Mouse (Mus musculus): Measurements from ENCODE around the gene Nelfcd.

Gene Nelfcd

DNA sequence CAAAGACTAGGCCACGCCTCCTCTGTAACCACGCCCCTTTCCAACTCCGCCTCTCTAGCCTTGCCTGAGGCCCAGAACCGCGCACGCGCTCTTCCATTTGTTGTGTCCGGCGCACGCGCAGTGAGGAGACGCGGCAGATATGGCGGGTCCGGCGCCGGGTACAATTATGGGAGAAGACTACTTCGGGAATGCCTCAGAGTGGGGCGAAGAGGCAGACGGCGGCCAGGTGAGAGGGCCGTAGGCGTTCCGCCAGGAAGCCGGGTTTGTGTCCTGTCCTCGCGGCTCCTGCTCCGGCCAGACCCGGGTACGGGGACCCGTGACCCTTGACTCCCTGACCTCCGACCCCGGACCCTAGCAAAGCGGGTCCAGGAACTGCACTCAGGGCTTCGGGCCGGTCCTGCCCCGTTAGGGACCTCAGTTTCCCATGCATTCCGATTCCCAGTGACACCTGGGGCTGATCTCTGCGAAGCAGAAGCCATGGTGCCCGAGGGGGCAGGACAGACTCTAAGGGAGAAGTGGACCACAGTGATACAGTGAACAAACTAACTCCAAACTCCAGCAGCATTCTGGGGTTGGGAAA lies at the start of gene Nelfcd:
Gene Nelfcd (plus strand): TSS at position 74 of the 580 bp plus-strand sequence.
- peak; percentile 86 for DNase-seq (ENCODE audit: low spot score)

DNA sequence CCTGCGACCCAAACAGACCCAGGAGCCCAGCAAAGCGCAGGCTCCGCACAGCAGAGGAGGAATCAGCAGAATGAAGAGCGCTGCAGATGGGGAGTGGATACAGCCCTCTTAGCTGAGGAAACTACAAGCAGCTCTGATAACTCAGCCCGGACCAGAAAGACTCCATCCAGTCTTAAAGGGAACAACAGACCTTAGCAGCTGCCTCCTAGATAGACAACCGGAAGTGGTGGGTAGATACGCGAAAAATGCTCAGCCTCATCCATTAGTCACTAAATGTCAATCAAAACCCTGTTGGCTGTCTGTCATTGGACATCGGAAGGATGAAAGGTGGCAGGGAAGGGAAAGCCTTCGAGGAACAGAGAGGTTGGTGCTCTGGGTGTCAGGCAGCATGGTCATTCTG lies 49.0 kb upstream of the Nelfcd start:
- DNase-seq (ENCODE audit: low spot score), result no peak

DNA sequence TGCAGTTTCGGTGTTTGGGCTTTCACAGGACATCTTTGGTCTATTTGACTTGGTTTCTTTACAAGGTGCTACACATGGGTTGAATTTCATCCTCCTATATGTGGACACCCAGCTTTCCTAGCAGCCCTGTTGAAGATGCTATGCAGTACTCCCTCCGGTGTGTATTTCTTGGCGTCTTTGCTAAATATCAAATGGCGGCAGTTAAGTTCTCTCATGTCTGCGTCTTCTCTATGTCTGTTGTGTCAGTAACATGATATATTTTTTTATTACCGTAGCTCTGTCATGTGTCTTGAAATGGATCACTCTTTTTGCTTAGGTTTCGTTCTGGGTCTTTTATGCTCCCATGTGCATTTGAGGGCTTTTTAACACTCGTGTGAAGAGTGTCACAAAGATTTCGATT lies 34.6 kb upstream of the Nelfcd start:
- no peak for DNase-seq (ENCODE audit: low spot score)

DNA sequence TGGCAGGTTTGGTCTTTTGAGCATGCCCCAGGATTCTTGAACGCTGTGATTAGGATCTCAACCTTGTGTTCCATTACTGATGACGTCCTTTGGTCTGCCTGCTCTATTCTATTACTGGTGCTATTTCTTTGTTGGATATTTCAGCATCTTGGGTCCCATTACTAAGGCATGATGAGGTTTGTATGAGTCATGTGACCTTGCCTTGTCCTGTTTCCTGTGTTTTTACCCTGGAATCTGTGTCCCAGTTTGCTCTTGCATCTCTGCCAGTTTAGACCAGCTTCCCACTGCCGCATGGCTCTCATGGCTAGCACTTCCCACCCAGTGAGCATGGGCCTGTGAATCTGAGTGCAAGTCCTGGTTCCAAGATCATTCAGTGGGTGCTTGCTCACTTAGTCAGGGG lies 23.7 kb upstream of the Nelfcd start:
- no peak for DNase-seq (ENCODE audit: low spot score)

DNA sequence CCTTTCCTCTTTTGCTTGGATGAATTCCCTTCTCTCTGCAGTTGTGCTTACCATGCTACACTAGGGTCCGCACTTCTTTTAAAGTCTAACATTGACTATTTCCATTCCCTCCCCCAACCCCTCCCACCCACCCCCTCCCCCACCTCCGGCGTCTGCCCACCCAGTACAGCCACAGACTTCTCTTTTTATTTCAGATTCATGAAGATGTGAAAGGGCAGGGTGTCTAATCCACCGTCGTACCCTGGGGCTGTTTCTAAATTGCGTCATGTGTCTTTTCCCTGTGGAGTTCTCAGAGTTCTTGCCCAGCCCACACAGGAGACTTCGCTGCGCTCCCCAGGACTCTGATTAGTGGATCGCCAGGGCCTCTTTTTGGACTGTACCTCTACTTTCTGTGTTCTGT lies 23.1 kb upstream of the Nelfcd start:
- DNase-seq (ENCODE audit: low spot score), result no peak

DNA sequence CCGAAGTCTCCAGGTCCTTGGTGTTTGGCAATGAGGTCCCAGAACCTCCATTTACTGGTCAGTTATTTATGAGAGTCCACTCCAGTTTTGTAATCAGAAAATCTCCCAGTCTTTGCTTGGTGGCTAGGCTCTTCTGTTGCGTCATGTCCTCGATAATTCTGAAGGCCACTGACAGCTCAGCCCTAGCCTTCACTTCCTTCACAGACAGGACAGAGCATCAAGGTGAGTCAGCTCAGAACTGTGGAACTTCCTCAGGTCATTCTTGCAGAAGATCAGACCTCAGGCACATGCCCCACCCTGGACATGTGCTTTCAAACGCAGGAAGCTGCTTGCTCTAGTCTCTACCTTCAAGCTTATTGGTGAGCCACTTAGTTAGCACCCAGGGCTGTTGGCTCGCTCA lies 22.2 kb upstream of the Nelfcd start:
- DNase-seq (ENCODE audit: low spot score), result no peak

DNA sequence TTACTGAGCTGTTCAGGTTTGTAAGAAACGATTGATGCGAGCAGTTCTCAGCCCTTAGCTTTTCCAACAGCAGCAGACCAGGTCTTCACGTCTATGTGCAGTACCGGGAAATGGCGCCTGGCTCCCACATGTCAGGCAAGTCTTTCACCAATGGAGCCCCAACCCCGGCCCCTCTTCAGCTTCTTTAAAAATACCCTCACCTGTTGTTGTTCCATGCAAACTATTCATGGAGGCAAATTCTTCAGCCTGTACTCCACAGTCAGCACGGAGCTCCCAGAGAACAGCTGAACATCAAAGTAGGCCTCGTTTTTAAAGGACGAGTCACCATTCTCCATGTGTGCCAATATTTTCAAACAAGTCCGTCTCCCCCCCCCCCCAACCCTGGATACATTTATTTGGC lies 19.0 kb upstream of the Nelfcd start:
- DNase-seq (ENCODE audit: low spot score), result no peak

DNA sequence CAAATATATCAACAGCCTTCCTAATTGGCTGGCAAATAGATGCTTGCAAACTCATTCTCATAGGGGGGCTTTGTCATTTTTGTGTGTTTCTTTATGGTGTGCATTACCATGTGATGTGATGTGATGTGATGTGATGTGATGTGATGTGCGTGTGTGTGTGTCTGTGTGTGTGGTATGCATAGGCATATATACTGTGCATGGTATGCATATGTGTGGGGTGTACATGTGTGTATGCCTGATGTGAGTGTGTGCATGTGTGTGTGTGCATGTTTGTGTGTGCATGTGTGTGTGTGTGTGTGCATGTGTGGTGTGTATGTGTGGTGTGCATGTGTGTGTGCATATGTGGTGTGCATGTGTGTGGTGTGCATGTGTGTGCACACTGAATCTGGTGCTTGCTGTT lies 18.5 kb upstream of the Nelfcd start:
- DNase-seq (ENCODE audit: low spot score), result no peak

DNA sequence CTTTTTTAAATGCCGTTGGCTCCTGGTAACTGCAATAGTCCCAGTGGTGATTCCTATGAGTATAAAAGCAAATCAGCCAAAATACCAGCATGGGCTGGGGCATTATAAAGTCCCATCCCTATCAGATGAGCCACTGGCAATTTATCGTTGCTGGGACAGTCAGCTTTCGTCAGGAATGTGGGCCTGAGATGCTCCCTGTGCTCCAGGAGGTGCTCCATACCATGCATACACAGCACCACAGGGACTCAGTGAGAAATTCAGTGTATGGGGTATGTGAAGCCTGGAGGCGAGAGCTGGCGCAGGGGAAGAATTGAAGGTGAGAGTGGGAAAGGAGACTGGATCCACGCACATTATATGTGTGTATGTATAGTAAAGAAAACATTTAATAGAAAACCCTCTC lies 17.7 kb upstream of the Nelfcd start:
- no peak for DNase-seq (ENCODE audit: low spot score)

DNA sequence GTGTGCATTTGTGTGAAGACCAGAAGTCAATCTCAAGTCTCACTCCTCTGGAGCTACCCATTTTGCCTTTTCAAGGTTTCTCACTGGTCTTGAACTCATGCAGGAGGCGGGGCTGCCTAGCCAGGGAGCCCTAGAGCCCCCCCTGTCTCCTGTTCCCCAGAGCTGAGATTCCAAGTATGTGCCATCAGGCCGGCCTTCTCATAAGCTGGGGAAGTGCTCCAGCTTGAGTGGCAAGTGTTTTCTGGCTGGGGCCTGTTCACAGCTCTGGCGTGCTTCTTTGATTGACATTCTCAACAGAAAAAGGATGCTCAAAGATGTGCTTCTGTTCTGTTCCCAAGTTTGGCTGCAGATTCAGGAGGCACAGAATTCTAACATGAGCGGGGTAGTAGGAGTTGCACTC lies 15.2 kb upstream of the Nelfcd start:
- DNase-seq (ENCODE audit: low spot score), result no peak

DNA sequence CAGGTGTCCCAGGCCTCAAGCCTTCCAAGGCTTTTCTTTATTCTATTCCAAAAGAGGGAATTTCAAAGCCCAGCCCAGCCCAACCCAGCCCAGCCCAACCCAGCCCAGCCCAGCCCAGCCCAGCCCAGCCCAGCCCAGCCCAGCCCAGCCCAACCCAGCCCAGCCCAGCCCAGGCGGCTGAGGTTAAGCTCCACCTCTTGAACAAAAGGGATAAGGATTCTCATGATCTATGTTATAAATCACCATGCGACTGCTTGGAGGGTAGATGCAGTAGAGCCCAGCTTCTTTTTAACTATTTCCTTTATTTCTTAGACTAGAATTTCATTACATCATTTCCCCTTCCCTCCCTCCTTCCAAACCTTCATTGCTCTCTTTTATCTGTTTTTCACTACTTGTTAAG lies 5.4 kb upstream of the Nelfcd start:
- DNase-seq (ENCODE audit: low spot score), result no peak

DNA sequence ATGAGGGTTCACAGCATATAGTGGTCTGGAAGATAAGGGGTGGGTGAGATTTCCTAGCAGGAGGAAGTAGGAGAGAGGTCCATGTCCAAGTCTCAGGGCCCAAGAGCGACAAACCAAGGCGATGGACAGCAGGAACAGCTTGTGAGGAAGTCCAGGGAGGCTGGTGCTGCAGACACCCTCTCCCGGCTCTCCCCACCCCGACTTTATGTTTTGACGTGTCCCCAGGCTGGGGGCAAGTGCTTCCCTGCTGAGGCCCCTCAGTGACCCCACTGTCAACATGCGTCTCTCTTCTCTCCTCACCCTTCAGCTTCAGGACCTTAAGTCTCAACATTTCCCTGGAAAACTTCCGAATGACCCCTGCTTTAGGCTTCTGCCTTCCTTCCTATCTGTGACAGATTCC lies 2.5 kb upstream of the Nelfcd start:
- DNase-seq (ENCODE audit: low spot score), result no peak

DNA sequence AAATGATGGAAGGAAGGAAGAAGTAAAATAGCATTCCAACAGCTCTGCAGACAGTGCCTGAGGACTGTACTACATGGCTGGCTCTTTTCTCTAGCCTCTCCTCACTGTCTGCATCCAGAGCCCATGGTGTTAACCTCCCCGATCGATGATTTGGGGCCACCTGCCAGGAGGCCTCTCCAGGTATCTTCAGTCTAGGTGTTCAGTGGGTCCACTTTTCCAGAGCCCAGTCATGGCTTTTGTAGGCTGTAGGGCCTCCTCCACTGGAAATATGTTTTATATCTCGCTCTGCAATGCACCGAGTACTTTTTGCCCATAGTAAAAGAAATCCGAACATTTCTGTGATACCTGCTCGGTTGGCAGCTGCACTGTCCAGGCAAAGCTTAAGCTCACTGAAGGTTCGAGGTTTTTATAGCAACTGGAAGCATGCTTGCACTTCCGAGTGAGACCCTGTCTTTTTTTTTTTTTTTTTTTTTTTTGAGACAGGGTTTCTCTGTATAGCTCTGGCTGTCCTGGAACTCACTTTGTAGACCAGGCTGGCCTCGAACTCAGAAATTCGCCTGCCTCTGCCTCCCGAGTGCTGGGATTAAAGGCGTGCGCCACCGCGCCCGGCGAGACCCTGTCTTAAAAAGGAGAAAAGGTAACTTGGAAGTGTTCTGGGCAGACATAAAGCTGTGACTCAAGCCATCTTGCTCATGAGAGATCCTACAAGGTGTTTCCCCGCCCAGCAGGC lies 438 bp upstream of the Nelfcd start:
- no peak for DNase-seq (ENCODE audit: low spot score)

DNA sequence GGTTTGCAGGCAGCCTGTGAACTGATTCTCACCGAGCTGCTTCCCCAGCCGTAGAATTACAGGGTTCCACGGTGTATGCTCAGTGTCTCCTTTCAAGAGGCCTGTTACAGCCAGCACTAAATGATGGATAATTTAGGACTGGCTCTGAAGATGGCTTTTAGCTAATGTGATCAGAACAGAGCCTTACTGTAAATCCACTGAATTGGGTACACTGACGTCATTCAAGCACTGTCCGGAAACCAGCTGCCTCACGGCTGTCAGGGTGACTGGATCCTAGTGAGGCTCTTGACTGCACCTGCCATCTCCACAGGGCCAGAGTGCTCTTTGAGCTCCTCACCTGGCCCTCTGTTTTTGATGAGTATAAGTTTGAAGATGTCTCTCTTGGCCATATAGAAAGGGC lies 5.5 kb downstream of the Nelfcd start:
- no peak for DNase-seq (ENCODE audit: low spot score)

DNA sequence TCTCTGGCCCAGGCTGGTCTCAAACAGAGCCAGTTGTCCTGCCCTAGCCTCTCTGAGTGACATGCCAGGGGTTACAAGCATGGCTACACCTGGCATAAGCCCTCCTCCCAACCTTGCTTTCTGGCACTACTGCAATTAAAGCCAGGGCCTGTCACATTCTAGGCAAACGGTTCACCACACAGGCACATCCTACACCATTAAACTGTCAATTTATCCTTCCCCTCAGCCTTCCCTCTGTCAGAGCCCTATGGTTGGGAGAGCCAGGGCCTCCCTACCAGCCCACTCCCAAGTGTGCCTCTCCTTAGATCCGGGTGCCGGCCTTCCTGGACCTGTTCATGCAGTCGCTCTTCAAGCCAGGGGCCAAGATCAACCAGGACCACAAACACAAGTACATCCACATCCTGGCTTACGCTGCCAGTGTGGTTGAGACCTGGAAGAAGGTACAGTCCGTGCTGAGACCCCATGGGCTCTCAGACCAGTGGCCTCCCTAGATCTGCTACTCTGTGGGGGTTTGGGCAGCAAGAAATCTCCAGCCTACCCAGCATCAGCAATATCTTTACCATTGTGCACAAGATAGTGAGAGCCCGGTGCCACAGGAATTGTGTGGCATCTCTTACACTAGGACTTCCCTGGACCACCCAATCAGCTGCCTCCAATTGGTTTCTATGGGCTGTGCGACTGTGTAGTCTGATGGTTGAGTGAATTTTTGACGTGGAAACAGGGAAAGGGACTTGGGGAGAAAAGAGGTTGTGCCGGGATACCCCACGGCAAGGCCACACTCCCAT lies 8.9 kb downstream of the Nelfcd start:
- no peak for DNase-seq (ENCODE audit: low spot score)

DNA sequence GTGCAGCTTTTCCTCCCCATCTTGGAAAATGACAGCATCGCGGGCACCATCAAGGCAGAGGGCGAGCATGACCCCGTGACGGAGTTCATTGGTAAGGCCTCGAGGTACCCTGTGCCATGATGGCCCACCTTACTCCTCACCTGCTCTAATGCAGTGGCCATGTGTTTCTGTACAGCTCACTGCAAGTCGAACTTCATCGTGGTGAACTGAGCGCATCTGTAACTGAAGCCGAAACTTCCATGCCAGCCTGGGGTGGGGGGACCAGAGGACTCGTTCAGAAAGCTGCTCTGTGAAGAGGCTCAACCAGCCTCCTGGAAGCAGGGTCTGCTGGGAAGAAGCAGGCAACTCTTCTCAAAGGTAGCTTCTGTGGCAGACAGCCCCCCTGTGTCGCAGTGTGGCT lies 11.3 kb downstream of the Nelfcd start:
- DNase-seq (ENCODE audit: low spot score), result no peak

DNA sequence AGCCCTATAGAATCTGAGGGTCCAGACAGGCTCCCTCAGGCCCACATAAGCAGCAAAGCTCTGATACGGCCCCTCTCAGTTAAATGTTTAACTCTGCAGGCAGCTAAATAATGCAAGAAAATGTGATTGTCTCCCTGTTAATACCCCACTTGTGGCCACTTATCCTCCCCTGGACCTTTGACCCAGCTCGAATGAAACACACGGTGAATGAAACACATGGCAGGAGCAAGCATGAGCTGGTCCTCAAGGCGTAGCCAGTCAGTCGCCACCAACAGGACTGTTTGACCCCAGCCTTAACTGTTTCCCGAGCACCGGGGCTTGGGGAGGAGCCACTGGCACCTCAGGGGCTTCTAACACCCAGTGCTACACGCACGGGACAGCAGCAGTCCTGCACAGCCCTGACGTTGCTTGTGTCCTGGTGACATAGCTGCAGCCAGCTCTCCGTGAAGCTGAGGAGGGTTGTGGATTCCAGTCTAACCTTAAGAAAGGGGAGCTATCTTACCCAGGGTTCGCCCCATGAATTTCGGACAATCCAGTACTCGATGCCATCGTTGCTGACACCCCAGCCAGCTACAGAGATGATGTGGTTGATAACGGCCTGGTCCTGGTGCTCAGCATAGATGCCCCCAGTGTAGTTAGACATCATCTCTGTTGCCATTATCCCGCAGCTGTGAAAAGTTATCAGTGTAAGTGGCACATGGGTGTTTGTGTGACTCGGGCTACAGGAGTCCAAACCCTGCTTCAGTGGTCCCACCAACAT lies 12.7 kb downstream of the Nelfcd start:
- no peak for DNase-seq (ENCODE audit: low spot score)

DNA sequence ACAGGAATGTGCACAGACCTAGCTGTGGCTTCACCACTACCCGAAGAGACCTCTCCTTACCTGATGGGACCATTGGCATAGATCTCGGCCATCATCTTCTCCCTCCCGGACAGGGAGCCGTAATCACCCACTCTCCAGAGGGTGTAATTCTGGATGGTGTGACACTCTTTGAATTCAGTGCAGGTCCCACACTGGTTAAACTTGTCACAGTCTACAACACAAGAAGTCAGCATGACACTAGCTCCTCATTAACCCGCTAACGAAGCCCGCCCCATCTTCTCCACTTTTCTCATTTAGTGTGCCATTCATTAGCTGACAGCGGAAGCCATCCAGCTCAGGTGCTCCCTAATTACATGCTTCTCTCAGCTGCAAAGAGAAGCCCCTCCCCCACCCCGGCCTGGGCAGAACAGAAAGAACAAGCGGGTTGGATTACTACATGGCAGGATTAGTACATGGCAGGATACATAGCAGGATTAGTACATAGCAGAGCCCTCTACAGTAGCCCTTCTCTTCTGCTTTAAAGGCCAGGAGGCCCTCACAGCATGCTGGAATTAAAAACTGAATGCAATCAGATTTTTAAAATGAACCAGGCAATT lies 13.5 kb downstream of the Nelfcd start:
- no peak for DNase-seq (ENCODE audit: low spot score)

DNA sequence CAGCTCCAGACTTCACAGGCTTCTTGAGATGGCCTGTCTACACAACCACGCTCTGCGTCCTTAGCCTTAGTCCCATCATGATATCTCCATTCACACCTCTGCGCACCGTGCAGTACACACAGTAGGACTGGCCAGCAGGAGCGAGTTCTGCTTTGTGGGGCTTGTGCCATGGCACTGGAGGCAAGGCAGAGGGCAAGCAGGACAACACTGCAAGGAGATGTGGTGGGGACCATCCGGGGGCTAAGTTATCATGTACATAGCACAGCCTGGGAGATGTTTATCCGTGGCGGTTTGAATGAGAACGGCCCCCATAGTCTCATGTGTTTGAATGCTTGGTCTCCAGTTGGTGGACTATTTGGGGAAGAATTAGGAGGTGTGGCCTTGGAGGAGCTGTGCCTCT lies 19.3 kb downstream of the Nelfcd start:
- no peak for DNase-seq (ENCODE audit: low spot score)

DNA sequence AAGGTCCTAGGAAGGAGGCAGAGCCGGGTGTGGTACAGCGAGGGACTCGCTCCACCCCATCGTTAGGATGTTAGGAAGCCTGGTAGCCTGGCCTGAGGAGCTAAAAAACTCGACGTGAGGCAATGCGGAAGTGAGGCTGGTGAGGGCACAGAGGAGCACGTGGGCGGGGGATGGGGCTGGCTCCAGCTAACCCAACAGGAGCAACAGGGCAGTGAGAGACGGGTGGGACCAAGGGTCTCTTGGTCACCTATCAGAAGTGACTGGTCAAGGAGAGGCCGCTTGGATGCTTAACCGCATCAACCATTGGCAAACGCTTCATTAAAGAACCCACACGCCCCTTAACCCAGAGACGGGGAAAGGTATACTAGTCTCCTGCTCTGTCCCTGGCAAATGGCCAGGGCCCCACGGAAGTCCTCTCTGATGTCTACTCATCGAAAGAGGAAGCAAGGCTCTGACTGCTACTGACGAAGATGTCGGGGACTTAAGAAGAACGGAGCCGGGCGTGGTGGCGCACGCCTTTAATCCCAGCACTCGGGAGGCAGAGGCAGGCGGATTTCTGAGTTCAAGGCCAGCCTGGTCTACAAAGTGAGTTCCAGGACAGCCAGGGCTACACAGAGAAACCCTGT lies 20.6 kb downstream of the Nelfcd start:
- DNase-seq (ENCODE audit: low spot score), result no peak

DNA sequence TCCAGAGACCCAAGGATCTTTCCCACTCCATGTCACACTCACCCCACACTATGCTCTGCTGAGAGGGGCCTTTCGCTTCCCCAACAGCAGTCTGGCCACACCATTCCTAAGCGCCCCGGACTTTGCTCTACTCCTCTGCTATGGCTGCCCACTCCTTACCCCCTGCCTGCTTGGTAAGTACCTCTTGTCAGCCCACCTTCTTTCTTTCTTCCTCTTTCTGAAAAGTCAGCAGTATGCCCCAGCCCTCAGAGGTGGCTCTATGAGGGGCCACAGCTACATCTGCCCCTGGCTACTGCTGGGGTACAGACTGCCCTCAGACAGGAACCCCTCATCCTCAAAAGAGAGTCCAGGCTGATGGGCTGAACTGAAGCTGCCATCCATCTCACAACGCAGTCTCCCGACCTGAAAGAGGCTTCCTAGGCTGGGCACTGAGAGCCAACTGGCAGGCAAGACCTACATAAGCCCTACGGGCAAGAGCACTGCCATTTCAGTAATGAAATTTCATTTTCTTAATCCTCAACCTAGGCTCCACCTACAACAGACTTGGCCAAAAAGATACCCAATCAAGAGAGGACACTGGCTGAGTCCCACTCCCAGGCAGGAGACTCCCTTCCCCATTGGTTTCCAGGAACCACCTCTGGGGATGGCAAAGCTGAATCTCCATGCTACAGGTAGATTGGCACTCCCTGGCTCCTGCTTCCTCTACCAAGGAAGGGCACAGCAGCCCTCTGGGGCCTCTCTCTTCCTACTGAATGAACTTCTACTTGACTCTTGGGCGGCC lies 21.5 kb downstream of the Nelfcd start:
- DNase-seq (ENCODE audit: low spot score), result no peak
